Mouse (Mus musculus): ENCODE measurements around the gene Dlgap1. TPM values are rescaled to one million over a fixed set of nuclear protein-coding genes. Genes with fewer than 3 reads are reported as not detected.

Dlgap1 gene
- polyA plus RNA-seq, 1 experiment: 310 TPM

DNA sequence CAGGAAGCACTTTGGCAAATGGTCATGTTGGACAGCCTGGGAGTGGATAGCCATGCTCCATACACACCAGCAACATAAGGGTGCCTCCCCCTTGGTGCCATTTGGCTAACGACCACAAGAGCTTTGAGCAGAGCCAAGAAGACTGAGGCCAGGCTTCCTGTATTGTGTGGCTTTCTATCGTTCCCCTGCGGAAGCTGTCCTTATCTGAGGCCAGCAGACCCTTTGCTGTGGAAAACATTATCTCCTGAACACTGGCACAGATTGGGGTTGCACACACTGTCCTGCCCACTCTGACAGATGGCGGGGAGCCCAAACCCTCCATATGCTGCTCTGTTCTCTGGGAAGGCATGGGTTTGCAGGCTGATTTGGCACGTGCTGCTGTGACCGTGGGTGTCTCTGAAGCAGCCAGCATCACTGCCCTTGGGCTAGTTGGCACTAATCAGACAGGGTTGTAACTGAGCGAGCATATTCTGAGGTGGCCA, 520.0 kb downstream of the Dlgap1 start:
- peak overlapping the region; percentile 9; the same call in 1 of the 2 replicates for H3K27ac ChIP-seq (ENCODE audit: insufficient read depth, low read length)
- H3K4me3 ChIP-seq (ENCODE audit: insufficient read depth, low read length): no peak overlapping the region
- TF ChIP-seq POLR2A (IDR thresholded peaks at IDR 0.05; ENCODE audit: extremely low read depth, insufficient read depth, low read length) (no peak), CTCF (IDR thresholded peaks at IDR 0.05; ENCODE audit: extremely low read depth, insufficient read depth, low read length) (no peak)
- peaks cover 21% of the 10 kb centered on the region for H3K4me1 ChIP-seq (ENCODE audit: control insufficient read depth, insufficient read depth, low read length)

DNA sequence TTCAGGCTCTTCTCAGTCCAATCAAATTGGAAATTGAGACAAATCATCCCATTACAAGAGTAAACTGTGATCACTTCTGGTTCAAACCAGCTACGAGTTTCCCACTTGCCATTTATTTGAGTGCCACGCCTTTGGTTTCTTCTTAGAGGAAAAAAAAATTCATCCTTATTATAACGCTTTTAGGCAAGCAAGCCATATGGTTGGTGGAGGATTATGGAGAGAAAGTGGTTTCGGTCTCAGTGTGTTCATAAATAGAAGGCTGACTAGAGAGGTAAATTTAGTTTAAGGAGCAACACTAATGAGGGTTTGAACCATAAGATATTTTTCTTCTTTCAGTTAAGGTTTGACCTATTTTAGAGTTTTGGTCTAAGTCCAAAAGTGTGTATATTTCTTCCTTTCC, 522.7 kb downstream of the Dlgap1 start:
- Histone ChIP-seq H3K27ac (ENCODE audit: insufficient read depth, low read length) (peak overlapping the region; percentile 81), H3K4me3 (ENCODE audit: insufficient read depth, low read length) (no peak overlapping the region), H3K4me1 (ENCODE audit: control insufficient read depth, insufficient read depth, low read length) (peaks cover 15% of the 10 kb centered on the region)
- TF ChIP-seq POLR2A (IDR thresholded peaks at IDR 0.05; ENCODE audit: extremely low read depth, insufficient read depth, low read length): no peak
- TF ChIP-seq CTCF (IDR thresholded peaks at IDR 0.05; ENCODE audit: extremely low read depth, insufficient read depth, low read length): no peak

DNA sequence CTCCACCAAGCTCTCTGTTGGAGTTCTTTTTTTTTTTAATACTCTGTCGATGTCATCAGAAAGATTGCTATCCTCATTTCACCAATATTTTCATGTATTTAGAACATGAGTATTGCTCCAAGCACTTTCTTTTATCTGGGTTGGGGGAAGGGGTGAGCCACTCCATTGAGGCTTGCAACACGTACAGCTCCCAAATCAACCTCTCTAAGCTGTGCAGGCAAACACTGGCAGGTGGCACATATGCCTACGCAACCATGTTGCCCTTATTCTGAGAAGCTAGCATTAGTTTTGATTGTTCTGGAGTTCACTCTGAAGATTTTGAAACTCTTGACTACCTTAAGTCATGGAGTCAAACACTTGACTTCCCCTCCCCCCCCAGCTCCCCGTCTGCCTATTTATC, 525.5 kb downstream of the Dlgap1 start:
- H3K27ac ChIP-seq (ENCODE audit: insufficient read depth, low read length): no peak overlapping the region
- H3K4me3 ChIP-seq (ENCODE audit: insufficient read depth, low read length): no peak overlapping the region

DNA sequence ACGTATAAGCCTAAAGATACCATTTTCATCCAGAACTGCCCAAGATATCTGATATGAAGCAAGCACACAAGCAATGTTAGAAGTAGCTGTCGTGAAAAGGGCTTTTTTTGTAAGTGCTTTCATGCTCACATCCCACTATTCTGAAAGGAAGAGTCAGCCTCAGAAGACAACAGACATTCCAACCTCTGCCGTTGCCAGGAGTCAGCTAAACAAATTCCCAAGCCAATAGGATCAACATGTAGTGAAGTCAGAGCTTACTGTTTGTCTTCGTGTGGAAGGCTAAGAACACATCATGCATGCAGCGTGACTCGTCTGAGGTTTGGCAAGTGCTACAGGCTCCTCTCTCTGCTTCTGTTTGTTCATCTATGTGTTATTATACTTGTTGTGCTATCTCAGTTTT, 529.4 kb downstream of the Dlgap1 start:
- Histone ChIP-seq H3K4me1 (ENCODE audit: control insufficient read depth, insufficient read depth, low read length) (0 out of 2 replicates have a peak, but pooled peaks cover 1% of the 10 kb centered on the region), H3K27ac (ENCODE audit: insufficient read depth, low read length) (no peak overlapping the region), H3K4me3 (ENCODE audit: insufficient read depth, low read length) (no peak overlapping the region)
- TF ChIP-seq CTCF (IDR thresholded peaks at IDR 0.05; ENCODE audit: extremely low read depth, insufficient read depth, low read length) (no peak), POLR2A (IDR thresholded peaks at IDR 0.05; ENCODE audit: extremely low read depth, insufficient read depth, low read length) (no peak)

More for the DNA sequence above, 525.5 kb downstream of the Dlgap1 start:
- TF ChIP-seq POLR2A (IDR thresholded peaks at IDR 0.05; ENCODE audit: extremely low read depth, insufficient read depth, low read length): no peak
- TF ChIP-seq CTCF (IDR thresholded peaks at IDR 0.05; ENCODE audit: extremely low read depth, insufficient read depth, low read length): no peak
- peaks cover 12% of the 10 kb centered on the region for H3K4me1 ChIP-seq (ENCODE audit: control insufficient read depth, insufficient read depth, low read length)

DNA sequence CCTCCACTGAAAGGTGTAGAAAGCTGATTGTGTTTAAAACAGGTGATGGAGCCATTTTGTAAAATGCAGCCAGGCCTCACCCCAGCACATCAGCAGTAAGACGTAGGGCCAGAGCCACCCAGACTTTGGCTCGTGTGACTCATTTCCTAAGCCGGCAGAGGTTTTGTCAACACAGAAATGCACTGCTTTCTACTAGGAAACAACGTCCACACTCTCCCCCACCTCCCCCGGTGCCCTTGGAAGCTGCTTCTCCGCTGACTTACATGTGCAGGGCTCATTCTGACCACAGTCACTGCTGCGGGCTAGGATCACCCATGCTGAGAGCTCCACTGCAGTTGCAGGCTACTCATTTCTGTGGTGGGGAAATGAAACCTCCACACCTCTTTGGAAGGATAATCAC, 533.1 kb downstream of the Dlgap1 start:
- H3K27ac ChIP-seq (ENCODE audit: insufficient read depth, low read length): no peak overlapping the region
- no peak overlapping the region for H3K4me3 ChIP-seq (ENCODE audit: insufficient read depth, low read length)
- TF ChIP-seq POLR2A (IDR thresholded peaks at IDR 0.05; ENCODE audit: extremely low read depth, insufficient read depth, low read length) (no peak), CTCF (IDR thresholded peaks at IDR 0.05; ENCODE audit: extremely low read depth, insufficient read depth, low read length) (no peak)
- H3K4me1 ChIP-seq (ENCODE audit: control insufficient read depth, insufficient read depth, low read length): peaks cover 2% of the 10 kb centered on the region; the same call in 1 of the 2 replicates

DNA sequence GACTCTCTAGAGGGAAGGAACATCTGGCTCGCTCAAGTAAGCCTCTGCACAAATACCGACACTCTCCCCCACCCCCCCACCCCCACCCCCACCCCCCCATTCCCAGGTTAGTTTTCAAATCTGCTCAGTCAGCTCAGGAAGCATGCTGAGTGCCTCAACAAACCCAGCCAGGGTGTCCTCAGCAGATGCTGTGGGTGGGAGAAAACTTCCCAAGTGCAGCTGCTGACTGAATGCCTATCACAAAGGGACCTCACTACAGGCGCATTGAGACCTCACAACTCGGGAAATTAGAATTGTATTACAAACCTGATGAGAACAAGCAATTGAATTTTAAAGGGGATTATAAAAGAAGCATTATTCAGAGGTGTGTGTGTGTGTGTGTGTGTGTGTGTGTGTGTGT, 538.9 kb downstream of the Dlgap1 start:
- no peak for TF ChIP-seq POLR2A (IDR thresholded peaks at IDR 0.05; ENCODE audit: extremely low read depth, insufficient read depth, low read length)
- no peak for TF ChIP-seq CTCF (IDR thresholded peaks at IDR 0.05; ENCODE audit: extremely low read depth, insufficient read depth, low read length)

DNA sequence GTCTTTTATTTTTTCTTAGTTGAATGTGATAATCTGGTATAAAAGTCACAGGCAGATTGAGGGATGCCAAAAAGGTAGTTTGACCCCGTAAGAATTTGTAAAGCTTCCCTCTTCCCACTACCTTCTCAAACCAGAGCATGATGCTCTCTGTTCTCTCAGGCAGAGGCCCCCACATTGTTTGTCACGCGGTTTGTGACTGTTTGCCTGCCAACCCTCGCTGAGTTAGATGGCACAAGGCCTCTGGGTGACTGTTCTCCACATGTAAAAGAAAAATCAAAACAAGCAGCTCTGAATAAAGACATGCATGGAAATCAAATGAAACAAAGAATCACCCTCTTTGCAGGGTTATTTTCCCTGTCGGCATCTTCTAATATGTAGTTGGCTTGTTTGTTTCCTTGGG, 541.6 kb downstream of the Dlgap1 start:
- no peak overlapping the region for H3K4me3 ChIP-seq (ENCODE audit: insufficient read depth, low read length)
- TF ChIP-seq CTCF (IDR thresholded peaks at IDR 0.05; ENCODE audit: extremely low read depth, insufficient read depth, low read length) (no peak), POLR2A (IDR thresholded peaks at IDR 0.05; ENCODE audit: extremely low read depth, insufficient read depth, low read length) (no peak)
- no peak overlapping the region for H3K27ac ChIP-seq (ENCODE audit: insufficient read depth, low read length)
- peaks cover 5% of the 10 kb centered on the region; the same call in 1 of the 2 replicates for H3K4me1 ChIP-seq (ENCODE audit: control insufficient read depth, insufficient read depth, low read length)

More for the DNA sequence above, 538.9 kb downstream of the Dlgap1 start:
- Histone ChIP-seq H3K4me1 (ENCODE audit: control insufficient read depth, insufficient read depth, low read length) (peaks cover 5% of the 10 kb centered on the region; the same call in 1 of the 2 replicates), H3K27ac (ENCODE audit: insufficient read depth, low read length) (no peak overlapping the region), H3K4me3 (ENCODE audit: insufficient read depth, low read length) (no peak overlapping the region)

DNA sequence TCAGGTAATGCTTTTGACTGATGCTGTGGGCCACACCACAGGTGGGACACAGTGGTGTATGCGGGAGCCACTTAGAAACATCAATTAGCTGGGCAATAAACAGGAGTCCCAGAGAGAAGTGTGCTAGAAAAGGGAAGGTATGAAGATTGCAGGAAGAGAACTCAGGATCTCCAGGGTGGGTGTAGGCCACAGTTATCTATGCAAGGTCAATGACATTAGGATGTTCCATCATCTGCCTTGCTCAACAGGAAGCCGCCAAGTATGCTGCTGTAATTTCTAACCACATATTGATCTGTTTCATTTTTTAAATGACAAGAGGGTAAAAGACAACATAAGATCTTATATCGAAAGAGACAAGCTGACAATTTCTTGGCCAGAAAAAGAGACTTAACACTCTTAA, 542.5 kb downstream of the Dlgap1 start:
- Histone ChIP-seq H3K4me3 (ENCODE audit: insufficient read depth, low read length) (no peak overlapping the region), H3K27ac (ENCODE audit: insufficient read depth, low read length) (no peak overlapping the region), H3K4me1 (ENCODE audit: control insufficient read depth, insufficient read depth, low read length) (peaks cover 5% of the 10 kb centered on the region; the same call in 1 of the 2 replicates)
- TF ChIP-seq POLR2A (IDR thresholded peaks at IDR 0.05; ENCODE audit: extremely low read depth, insufficient read depth, low read length) (no peak), CTCF (IDR thresholded peaks at IDR 0.05; ENCODE audit: extremely low read depth, insufficient read depth, low read length) (no peak)

DNA sequence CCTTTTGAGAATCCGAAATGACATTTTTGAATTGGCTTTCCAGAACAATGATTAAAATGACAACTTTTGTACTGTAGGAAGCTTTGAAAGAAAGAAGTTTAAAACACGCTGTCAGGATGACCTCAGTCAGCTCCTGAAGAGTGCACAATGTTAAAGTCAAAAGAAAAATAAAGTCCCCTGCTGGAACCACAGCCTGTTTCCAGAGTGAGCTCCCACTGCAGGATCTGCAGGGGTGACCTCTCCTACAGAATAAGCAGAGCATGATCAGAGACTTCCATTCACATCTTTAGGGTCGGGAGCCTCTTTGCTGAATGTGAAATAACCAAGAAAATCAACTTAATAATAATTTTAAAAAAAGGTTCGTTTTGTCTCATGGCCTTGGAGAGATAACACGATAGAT, 544.9 kb downstream of the Dlgap1 start:
- H3K4me3 ChIP-seq (ENCODE audit: insufficient read depth, low read length): no peak overlapping the region

DNA sequence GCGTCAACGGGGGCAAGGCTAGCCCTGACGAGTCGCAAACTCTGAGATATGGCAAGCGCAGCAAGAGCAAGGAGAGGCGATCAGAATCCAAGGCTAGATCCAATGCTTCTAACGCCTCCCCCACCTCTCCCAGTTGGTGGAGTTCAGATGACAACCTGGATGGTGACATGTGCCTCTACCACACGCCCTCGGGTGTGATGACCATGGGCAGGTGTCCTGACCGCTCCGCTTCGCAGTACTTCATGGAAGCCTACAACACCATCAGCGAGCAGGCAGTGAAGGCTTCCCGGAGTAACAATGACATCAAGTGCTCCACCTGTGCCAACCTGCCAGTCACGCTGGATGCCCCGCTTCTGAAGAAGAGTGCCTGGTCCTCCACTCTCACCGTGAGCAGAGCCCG, 547.6 kb downstream of the Dlgap1 start:
- no peak for TF ChIP-seq POLR2A (IDR thresholded peaks at IDR 0.05; ENCODE audit: extremely low read depth, insufficient read depth, low read length)
- TF ChIP-seq CTCF (IDR thresholded peaks at IDR 0.05; ENCODE audit: extremely low read depth, insufficient read depth, low read length): no peak
- H3K4me1 ChIP-seq (ENCODE audit: control insufficient read depth, insufficient read depth, low read length): 0 out of 2 replicates have a peak, but pooled peaks cover 2% of the 10 kb centered on the region
- H3K4me3 ChIP-seq (ENCODE audit: insufficient read depth, low read length): no peak overlapping the region
- H3K27ac ChIP-seq (ENCODE audit: insufficient read depth, low read length): no peak overlapping the region

More for the DNA sequence above, 544.9 kb downstream of the Dlgap1 start:
- no peak overlapping the region for H3K27ac ChIP-seq (ENCODE audit: insufficient read depth, low read length)
- TF ChIP-seq POLR2A (IDR thresholded peaks at IDR 0.05; ENCODE audit: extremely low read depth, insufficient read depth, low read length) (no peak), CTCF (IDR thresholded peaks at IDR 0.05; ENCODE audit: extremely low read depth, insufficient read depth, low read length) (no peak)
- 0 out of 2 replicates have a peak, but pooled peaks cover 2% of the 10 kb centered on the region for H3K4me1 ChIP-seq (ENCODE audit: control insufficient read depth, insufficient read depth, low read length)
